Comparison of ENCODE assay signal across 28 mouse cellular contexts in the genomic region with DNA sequence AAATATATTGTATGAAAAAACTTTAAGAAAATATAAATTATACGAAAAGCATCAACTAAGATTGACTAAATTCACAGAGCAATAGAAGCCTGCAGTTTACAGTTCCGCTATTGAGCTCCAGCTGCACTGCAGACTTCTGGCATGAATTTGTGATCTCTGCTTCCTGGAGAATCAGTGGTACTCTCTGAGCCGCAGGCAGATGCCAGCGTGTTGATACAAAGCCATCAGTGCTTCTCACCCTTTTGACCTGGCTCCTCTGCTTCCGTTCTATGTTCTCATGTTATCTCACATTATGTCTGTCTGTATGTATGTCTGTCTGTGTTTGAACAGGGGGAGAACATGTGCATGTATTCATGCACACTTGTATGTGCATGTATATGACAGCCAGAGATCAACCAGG. TPM values are rescaled to one million over a fixed set of nuclear protein-coding genes. Genes with fewer than 3 reads are reported as not detected.
DNase-seq lines count a peak whose midpoint lies in the region; ATAC-seq lines count a peak whose summit lies in the region.
"Had no signal": no experiment of that assay in that cellular context is flagged by ENCODE, and none has a peak within 500 bp of the region (broad histone marks: within the 10 kb centered on the region; RNA-seq: fewer than 3 reads in every experiment).

No protein-coding gene starts in this region.

- no peaks in the 10 kb centered on the region for H3K9me3 ChIP-seq in forebrain, embryonic 15.5 days
- H3K9me3 ChIP-seq in heart, embryonic 10.5 days, result no peaks in the 10 kb centered on the region
- H3K9me3 ChIP-seq: embryonic facial prominence, embryonic 15.5 days; hindbrain, embryonic 10.5 days; hindbrain, embryonic 15.5 days; midbrain, embryonic 10.5 days; neural tube, embryonic 13.5 days had no signal

- peak; percentile 58 for DNase-seq in CD4-positive, CD25-positive, alpha-beta regulatory T cell, adult 2 months (ENCODE audit: low read depth, low spot score)
- peak; percentile 54 for DNase-seq in thymus, postnatal 25 days
- no peak for DNase-seq in heart, adult 11 months
- no peak for DNase-seq in heart, embryonic 10.5 days (ENCODE audit: low spot score)
- no peak for DNase-seq in gastrocnemius, postnatal 36 days
- DNase-seq: adrenal gland, adult 2 months; cerebellum, adult 8-10 months; cerebellum, postnatal 36 days; gastrocnemius, postnatal 25 days; heart, adult 2 months; heart, postnatal 14 days; kidney, adult 2 months; kidney, postnatal 4 days; layer of hippocampus, adult 9-11 months; liver; lung, adult 2 months; lung, postnatal 10 days had no signal

- H3K36me3 ChIP-seq in forebrain, embryonic 15.5 days, result no peaks in the 10 kb centered on the region
- H3K36me3 ChIP-seq in heart, embryonic 10.5 days, result no peaks in the 10 kb centered on the region
- H3K36me3 ChIP-seq: embryonic facial prominence, embryonic 15.5 days; hindbrain, embryonic 10.5 days; hindbrain, embryonic 15.5 days; midbrain, embryonic 10.5 days; neural tube, embryonic 13.5 days had no signal

- no peak overlapping the region for H3K4me3 ChIP-seq in forebrain, embryonic 15.5 days
- H3K4me3 ChIP-seq in heart, embryonic 10.5 days, result no peak overlapping the region
- H3K4me3 ChIP-seq: embryonic facial prominence, embryonic 15.5 days; heart, adult 2 months; hindbrain, embryonic 10.5 days; hindbrain, embryonic 15.5 days; midbrain, embryonic 10.5 days; myocyte; neural tube, embryonic 13.5 days had no signal

- no peaks in the 10 kb centered on the region for H3K27me3 ChIP-seq in forebrain, embryonic 15.5 days
- H3K27me3 ChIP-seq in heart, embryonic 10.5 days (ENCODE audit: insufficient read depth, poor library complexity, severe bottlenecking), result no peaks in the 10 kb centered on the region
- H3K27me3 ChIP-seq: embryonic facial prominence, embryonic 15.5 days; hindbrain, embryonic 15.5 days; neural tube, embryonic 13.5 days had no signal

- intact Hi-C loops in gastrocnemius, postnatal 36 days (cut with DNase I), result no loop called here

- whole genome bisulfite sequencing in forebrain, embryonic 15.5 days, result 80% methylated on average over 5 of the region's 5 CpGs
- 66% methylated on average over 5 of the region's 5 CpGs for WGBS in heart, embryonic 10.5 days

- H3K27ac ChIP-seq in forebrain, embryonic 15.5 days (replicated peaks), result no peak overlapping the region
- H3K27ac ChIP-seq in heart, embryonic 10.5 days, result no peak overlapping the region
- H3K27ac ChIP-seq: embryonic facial prominence, embryonic 15.5 days; heart, adult 2 months; hindbrain, embryonic 10.5 days; hindbrain, embryonic 15.5 days; liver, embryonic 14.5 days; midbrain, embryonic 10.5 days; neural tube, embryonic 13.5 days had no signal

- ATAC-seq in activated CD4-positive, CD25-positive, alpha-beta regulatory T cell, adult 4 months, result peak; percentile 47
- peak; percentile 48; the same call in 1 of the 2 replicates for ATAC-seq in neutrophil, adult 5-6 weeks (ENCODE audit: extremely low read depth, insufficient number of reproducible peaks, low FRiP score, poor library complexity, severe bottlenecking)
- no peak for ATAC-seq in forebrain, embryonic 15.5 days (replicated peaks)
- ATAC-seq: forebrain, embryonic 14.5 days had no signal

- H3K4me1 ChIP-seq in forebrain, embryonic 15.5 days, result no peaks in the 10 kb centered on the region
- H3K4me1 ChIP-seq in heart, embryonic 10.5 days, result peaks cover 9% of the 10 kb centered on the region
- H3K4me1 ChIP-seq: hindbrain, embryonic 10.5 days; hindbrain, embryonic 15.5 days; neural tube, embryonic 13.5 days had no signal

- no peak overlapping the region for H3K9ac ChIP-seq in forebrain, embryonic 15.5 days (replicated peaks)
- H3K9ac ChIP-seq: embryonic facial prominence, embryonic 15.5 days; hindbrain, embryonic 15.5 days; liver, embryonic 14.5 days; neural tube, embryonic 13.5 days had no signal

- no peak overlapping the region for H3K4me2 ChIP-seq in forebrain, embryonic 15.5 days (replicated peaks)
- H3K4me2 ChIP-seq: embryonic facial prominence, embryonic 15.5 days; hindbrain, embryonic 15.5 days; neural tube, embryonic 13.5 days had no signal

RNA-seq across cellular contexts. Expression of gene Itga4, which starts 6.9 kb away (rescaled TPM):
- polyA plus RNA-seq in activated CD4-positive, CD25-positive, alpha-beta regulatory T cell, adult 4 months (2017; shearing (Covaris generic)), result 100 to 1,000 TPM; 154 to 180 TPM
- total RNA-seq in neutrophil, adult 5-6 weeks (2017), result 352 and 378 TPM in 2 replicates
- 2.7 and 3.2 TPM in 2 replicates for polyA plus RNA-seq in forebrain, embryonic 15.5 days (2015; fragmentation: Nextera tagmentation; extraction: Ambion mirVana)
- 10.8 and 11.3 TPM in 2 replicates for polyA plus RNA-seq in heart, embryonic 10.5 days (2016; fragmentation: Nextera tagmentation; extraction: Ambion mirVana)
- 1 to 10 TPM; 2.8 to 3.9 TPM for total RNA-seq in gastrocnemius, postnatal 36 days (2021)

Comparison
In these comparisons a context has a peak if more than half of its experiments do, and no peak if none do; other contexts are left out.
1. DNase-seq: peak in CD4-positive, CD25-positive, alpha-beta regulatory T cell, adult 2 months (single experiment) and thymus, postnatal 25 days (single experiment); none in heart, adult 11 months (single experiment), heart, embryonic 10.5 days (single experiment) and gastrocnemius, postnatal 36 days (0 of 2).
2. RNA of gene Itga4, which starts 6.9 kb away (polyA plus RNA-seq): 154 to 180 TPM in activated CD4-positive, CD25-positive, alpha-beta regulatory T cell, adult 4 months; 10.8 to 11.3 TPM in heart, embryonic 10.5 days and 2.7 to 3.2 TPM in forebrain, embryonic 15.5 days; every median in the first group is over 10 times any median in the second.